Mouse (Mus musculus): ENCODE results near the gene Alyref.

GRCm38 (mm10) chr11:120576365-120576981 is 21.7 kb downstream of the Alyref start:
- TF ChIP-seq CTCF (IDR thresholded peaks at IDR 0.05; ENCODE audit: extremely low read depth, insufficient read depth, insufficient read length, insufficient replicate concordance) (no peak), POLR2A (IDR thresholded peaks at IDR 0.05; ENCODE audit: low read depth, low read length) (no peak)

Data from spleen, adult 2 months (tissue).